Mouse (Mus musculus): ENCODE results near the gene Acot7.

Gene Acot7

GRCm38 (mm10) chr4:152177537-152178343 is at the start of gene Acot7:
Gene Acot7 (plus strand): TSS chr4:152178134.
- DNase-seq (ENCODE audit: low spot score in 2 of 2), result peak; percentile 88 to 94

DNA sequence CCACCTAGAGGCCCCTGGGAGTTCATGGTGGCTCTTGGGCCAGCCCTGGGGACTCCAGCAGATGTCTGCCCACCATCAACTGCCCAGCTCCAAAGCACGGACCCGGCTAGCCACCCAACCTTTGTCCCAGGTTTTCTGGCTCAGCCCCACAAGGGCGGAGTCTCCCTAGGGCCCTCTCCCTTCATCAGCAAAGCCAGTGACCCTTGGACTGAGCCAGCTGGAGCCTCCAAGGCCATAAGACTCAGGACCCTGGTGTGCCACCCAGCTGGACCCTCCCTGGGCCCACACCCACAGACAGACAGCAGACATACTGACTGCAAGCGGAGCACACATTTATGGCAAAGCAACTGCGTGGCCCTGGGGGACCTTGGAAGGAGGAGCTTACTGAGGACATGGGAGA is 49.1 kb upstream of the Acot7 start:
- DNase-seq (ENCODE audit: low spot score in 2 of 2), result no peak

- DNase-seq (ENCODE audit: low spot score in 2 of 2), result no peak
Measured at GRCm38 (mm10) chr4:152129395-152129930, 48.5 kb upstream of the Acot7 start.

DNA sequence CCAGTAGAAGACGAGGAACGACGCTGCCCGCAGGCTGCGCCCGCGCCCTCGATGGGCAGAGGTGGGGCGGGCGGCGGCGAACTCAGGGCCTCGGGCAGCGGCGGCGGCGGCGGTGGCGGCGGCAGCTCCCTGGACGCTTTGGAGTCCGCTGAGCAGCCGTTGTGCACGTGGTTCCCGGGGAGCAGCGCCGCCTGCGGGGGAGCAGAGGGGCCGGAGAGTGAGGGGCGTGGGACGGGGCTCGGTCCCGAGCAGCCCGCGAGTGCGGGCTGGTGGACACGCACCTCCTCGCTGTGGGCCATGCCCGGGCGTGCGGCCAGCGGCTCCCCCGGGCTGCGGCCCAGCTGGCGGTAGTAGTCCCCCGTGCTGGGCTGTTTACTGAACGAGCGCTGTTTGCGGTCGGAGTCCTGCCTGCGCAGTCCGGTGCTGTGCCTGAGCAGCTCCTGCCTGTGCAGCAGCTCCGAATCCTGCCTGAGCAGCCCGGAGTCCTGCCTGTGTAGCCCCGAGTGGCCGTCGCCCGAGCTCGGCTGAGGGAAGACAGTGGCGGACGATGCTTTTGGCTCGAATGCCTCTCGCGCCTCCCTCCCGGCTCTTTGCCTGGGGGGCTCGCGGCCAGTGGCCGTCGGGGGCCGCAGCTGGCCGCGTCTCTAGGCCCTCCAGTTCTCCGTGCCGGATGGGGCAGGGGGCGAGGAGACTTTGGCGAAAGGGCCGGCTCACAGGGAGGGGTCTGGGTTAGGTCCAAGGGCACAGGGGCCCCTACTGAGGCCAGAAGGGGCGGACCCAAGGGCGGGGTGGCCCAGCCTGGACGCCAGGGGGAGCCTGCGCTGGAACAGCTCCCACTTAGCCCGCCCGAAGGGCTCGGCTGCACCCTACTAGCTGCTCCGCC is 46.9 kb upstream of the Acot7 start:
- DNase-seq (ENCODE audit: low spot score in 2 of 2), result peak; percentile 59 to 83

DNA sequence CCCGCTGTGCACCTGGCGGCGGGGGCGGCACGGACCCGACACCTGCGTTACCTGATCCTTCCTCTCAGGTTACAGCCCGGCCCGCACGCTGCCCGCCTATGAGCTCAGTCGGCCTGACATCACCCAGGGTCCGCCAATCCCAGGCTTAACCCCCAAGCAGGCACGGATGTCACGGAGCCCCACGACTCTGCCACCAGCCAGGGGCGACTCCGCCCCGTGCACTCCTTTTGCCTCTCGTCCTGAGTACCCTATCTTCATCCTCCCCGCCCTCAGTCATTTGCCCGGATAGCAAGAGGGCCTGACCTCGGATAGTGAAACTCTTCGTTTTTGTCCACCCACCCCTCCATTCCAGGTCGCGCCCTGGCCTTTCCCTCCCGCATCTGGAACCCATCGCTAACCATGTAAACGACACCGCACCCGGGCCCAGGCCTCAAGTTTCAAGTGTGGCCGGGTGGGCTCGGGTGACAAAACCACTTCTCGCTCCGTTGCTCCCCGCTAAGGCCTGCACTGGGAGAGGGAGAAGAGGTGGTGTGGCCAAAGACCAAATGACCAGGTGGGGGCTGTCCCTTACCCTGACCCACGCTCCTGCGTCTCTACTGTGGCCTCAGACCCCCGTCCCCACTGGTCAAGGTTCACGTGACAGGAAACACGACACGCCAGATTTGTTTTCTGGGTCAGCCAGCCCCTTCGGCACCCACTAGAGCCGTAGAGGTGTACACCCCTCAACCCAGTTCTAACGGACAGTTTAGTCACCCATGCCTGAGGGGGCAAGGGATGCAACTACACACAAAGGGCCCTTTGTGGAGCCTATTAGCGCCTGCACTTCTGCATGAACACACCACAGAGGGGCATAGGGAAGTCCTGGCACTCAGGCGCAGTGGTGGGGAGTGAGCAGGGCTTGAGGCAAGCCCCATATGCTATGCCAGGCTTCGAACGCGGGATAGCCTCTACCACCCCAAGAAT is 45.8 kb upstream of the Acot7 start:
- DNase-seq (ENCODE audit: low spot score in 2 of 2), result no peak

DNA sequence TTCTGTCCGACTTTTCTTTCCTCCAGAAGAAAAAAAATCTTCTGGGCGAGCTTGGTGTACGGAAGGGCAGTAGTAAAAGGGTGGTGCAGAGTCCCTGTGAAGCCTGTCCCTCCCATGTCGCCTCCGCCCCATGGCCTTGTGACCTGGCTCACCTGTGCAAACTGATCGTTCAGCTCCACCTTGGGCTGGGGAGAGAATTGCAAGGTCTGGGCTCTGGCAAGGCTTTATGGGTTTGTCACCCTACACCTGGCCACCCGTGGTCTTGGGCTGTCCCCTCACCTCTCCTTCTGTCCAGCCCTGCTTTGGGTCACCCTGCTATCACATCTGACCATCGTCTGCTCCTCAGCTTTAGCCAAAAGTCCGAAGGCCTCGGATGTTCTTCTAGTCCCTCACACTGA is 45.2 kb upstream of the Acot7 start:
- DNase-seq (ENCODE audit: low spot score in 2 of 2), result no peak

- no peak for DNase-seq (ENCODE audit: low spot score in 2 of 2)
Measured at GRCm38 (mm10) chr4:152133213-152133612, 44.7 kb upstream of the Acot7 start.

GRCm38 (mm10) chr4:152134507-152134906 is 43.4 kb upstream of the Acot7 start:
- peak; percentile 70 to 86 for DNase-seq (ENCODE audit: low spot score in 2 of 2)

GRCm38 (mm10) chr4:152135363-152135762 is 42.6 kb upstream of the Acot7 start:
- DNase-seq (ENCODE audit: low spot score in 2 of 2), result no peak

- DNase-seq (ENCODE audit: low spot score in 2 of 2), result no peak
Measured at GRCm38 (mm10) chr4:152136112-152136875, 41.6 kb upstream of the Acot7 start.

DNA sequence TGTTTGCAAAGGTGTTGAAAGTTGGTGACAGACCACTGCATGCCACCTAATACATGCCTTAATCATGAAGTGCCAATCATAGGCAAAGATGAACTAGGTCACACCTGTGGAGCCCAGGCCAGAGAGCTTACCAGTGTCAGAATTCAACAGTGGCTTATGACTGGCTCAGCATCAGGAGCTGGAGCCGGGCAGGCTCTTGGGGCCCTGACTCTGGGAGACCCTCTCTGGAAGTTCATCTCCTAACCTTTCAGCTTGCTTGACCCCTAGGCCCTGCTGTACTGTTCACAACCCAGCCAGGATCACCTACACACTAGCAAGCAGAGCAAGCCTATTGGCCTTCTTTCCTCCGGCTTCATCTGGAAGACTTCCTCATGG is 41.1 kb upstream of the Acot7 start:
- DNase-seq (ENCODE audit: low spot score in 2 of 2), result no peak

DNA sequence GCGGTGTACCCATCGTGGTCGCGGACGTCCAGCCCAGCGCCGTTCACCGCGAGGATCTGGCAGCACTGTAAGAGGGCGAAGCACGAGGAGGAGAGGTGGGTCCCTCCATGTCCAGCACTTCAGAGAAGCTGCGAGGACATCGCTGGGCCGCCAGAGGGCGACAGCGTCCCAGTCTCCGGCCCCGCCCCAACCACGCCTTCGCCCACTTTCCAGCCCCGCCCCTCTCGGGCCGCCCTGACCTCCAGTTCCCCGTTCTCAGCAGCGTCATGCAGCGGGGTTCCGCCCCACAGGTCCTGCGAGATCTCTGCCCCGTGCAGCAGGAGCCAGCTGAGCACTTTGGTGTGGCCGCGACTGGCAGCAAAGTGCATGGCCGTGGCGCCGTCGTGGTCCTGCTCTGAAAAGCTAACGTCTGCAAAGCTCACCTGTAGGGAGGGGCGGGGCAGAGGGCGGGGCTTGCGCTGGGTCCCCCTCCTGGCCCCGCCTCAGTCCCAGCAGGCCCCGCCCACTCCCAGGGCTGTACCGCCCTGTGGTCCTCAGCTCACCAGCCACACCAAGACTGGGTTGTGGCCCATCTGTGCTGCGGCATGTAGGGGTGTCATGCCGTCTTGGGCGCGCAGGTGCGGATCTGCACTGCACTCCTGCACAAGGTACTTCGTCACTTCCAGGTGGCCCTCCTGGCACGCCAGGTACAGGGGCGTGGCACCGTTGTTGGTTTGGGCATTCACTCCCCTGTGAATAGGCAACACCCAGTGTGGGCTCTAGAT is 39.3 kb upstream of the Acot7 start:
- DNase-seq (ENCODE audit: low spot score in 2 of 2), result peak; percentile 92 to 96

GRCm38 (mm10) chr4:152140441-152140840 is 37.5 kb upstream of the Acot7 start:
- DNase-seq (ENCODE audit: low spot score in 2 of 2), result peak; percentile 66 to 86

DNA sequence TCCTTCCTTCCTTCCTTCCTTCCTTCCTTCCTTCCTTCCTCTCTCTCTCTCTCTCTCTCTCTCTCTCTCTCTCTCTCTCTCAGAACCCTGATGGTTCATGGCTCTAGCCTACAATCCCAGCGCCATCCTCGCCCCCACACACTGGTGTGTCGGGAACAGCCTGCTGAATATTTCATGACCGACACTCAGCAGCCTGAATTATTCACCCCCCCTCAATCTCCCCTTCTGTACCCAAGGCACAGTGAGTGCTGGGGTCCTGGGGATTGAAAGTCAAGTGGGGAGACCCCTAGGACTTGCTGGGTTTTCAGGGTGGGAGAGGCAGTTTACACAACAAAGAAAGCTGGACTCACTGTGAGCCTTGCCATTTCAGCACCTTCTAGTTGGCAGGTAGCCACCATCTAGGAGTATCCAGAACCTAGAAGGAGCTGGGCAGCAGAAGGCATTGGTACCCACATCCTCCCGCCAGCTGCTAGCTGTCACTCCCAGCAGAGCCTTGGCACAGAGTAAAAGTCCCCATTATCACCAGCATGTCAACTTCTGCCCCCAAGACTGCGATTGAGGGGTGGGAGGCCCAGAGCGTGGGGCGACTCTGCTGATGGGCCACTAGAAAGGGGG is 36.3 kb upstream of the Acot7 start:
- no peak for DNase-seq (ENCODE audit: low spot score in 2 of 2)

GRCm38 (mm10) chr4:152143632-152144031 is 34.3 kb upstream of the Acot7 start:
- no peak for DNase-seq (ENCODE audit: low spot score in 2 of 2)

DNA sequence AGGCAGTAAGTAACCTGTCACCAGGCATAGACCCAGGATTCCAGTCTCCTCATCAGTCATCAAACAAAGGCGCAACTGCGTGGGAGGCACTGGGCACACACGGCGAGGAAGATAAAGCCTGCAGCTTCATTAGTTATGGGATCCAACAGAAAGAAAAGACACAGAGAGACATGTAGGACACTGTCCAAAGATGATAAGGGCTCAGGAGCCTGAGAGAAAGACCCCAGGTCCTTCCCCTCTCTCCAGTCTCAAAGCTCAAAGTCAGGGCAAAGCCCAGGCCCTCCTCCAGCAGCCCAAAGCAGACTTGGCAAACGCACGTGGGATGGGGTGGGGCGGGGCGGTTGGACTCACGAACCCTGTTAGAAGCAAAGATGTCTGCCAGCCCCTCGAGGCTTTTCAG is 32.5 kb upstream of the Acot7 start:
- no peak for DNase-seq (ENCODE audit: low spot score in 2 of 2)

DNA sequence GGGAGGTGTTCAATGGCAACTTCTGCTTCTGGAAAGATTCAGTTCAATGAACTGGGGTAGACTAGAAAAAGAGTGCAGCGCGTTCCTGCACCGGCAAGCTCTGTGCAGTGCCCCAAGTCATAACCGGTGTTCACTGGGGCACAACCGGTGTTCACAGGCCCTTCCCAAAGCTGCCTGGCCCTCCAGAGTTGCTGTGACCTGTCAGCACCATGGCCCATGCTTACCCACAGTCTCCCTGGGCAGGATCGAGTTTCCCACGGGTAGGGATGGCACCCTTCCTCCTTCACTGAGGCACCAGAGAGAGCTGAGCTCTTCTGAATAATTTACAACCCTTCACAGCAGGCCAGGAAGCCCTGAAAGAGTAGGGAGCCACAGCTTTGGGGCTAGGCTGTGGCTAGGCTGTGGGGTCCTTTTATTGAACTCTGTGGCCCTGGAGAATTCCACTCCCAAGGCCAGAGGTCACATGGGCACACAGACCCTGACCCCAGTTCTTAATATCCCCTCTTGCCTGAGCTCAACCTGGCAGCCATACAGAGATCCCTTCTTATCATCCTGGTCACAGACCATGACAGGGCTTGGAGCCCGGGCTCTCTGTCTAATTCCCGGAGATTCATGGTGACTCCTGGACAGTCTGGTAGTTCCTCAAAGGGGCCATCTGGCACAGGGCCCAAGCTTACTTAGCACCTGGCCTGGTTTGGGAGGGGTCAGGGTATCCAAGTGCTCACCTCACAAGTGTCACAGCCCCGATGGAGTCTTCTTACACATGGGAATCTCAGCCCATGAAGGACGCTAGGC is 31.7 kb upstream of the Acot7 start:
- DNase-seq (ENCODE audit: low spot score in 2 of 2), result no peak

GRCm38 (mm10) chr4:152150546-152150945 is 27.4 kb upstream of the Acot7 start:
- DNase-seq (ENCODE audit: low spot score in 2 of 2), result no peak
